Mouse (Mus musculus): Measurements from ENCODE around the gene BC030870. TPM values are rescaled to one million over a fixed set of nuclear protein-coding genes. Genes with fewer than 3 reads are reported as not detected.

Gene BC030870
- polyA plus RNA-seq, 1 experiment from 2014 or later, result not detected

DNA sequence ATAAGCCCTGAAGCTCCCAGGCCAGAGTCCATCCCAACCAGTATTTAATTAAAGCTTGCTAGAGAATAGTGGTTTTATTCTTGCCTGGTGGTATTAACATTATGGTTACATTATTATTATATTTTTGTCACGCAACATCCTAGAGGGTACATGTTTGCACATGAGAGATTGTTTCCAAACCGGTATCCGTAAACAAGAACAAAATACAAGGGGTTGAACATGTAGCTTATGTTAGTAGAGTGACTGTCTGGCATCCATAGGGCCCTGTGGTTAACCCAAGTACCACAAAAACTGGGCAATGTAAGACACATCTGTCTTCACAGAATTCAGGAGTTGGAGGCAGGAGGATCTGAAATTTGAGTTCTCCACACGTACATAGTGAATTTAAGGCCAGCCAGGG, 62.3 kb downstream of the BC030870 start:
- no peak for ATAC-seq (replicated peaks; ENCODE audit: insufficient number of reproducible peaks, low FRiP score, low TSS enrichment)
- Histone ChIP-seq H3K27me3 (ENCODE audit: control insufficient read depth, insufficient read depth, low read length) (no peaks in the 10 kb centered on the region), H3K36me3 (ENCODE audit: control insufficient read depth, insufficient read depth, low read length) (no peaks in the 10 kb centered on the region), H3K4me1 (ENCODE audit: control insufficient read depth, insufficient read depth, low read length) (no peaks in the 10 kb centered on the region), H3K9me3 (replicated peaks; ENCODE audit: control insufficient read depth, low read length) (no peaks in the 10 kb centered on the region), H3K4me3 (ENCODE audit: low read depth, low read length) (no peak overlapping the region), H3K4me2 (no peak overlapping the region), H3K9ac (ENCODE audit: low read depth, low read length) (no peak overlapping the region), H3K27ac (ENCODE audit: low read depth, low read length) (no peak overlapping the region)
- 93% methylated on average over 4 of the region's 4 CpGs for WGBS (ENCODE audit: insufficient replicate concordance)

DNA sequence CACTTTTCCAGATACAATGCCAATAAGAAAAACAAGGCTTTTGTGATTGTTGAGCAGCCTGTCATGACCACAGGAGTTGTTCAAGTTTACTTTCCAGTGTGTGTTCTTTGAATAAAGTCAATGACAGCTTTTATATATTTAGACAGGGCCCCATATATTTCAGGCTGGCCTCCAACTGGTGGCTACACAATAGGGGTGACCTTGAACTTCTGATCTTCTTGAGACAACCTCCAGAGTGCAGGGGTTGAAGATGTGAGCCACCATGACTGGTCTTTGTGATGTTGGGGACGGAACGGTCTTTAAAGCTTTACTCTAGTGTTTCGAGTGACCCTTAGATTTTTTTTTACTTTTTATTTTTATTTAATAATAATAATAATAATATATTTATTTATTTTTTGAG, 63.7 kb downstream of the BC030870 start:
- no peaks in the 10 kb centered on the region for H3K27me3 ChIP-seq (ENCODE audit: control insufficient read depth, insufficient read depth, low read length)
- WGBS (ENCODE audit: insufficient replicate concordance), result 87% methylated on average over 3 of the region's 3 CpGs
- no peak overlapping the region for H3K4me2 ChIP-seq
- no peak overlapping the region for H3K4me3 ChIP-seq (ENCODE audit: low read depth, low read length)
- no peak overlapping the region for H3K27ac ChIP-seq (ENCODE audit: low read depth, low read length)
- no peak overlapping the region for H3K9ac ChIP-seq (ENCODE audit: low read depth, low read length)
- ATAC-seq (replicated peaks; ENCODE audit: insufficient number of reproducible peaks, low FRiP score, low TSS enrichment), result no peak
- no peaks in the 10 kb centered on the region for H3K4me1 ChIP-seq (ENCODE audit: control insufficient read depth, insufficient read depth, low read length)
- H3K36me3 ChIP-seq (ENCODE audit: control insufficient read depth, insufficient read depth, low read length), result no peaks in the 10 kb centered on the region
- no peaks in the 10 kb centered on the region for H3K9me3 ChIP-seq (replicated peaks; ENCODE audit: control insufficient read depth, low read length)

DNA sequence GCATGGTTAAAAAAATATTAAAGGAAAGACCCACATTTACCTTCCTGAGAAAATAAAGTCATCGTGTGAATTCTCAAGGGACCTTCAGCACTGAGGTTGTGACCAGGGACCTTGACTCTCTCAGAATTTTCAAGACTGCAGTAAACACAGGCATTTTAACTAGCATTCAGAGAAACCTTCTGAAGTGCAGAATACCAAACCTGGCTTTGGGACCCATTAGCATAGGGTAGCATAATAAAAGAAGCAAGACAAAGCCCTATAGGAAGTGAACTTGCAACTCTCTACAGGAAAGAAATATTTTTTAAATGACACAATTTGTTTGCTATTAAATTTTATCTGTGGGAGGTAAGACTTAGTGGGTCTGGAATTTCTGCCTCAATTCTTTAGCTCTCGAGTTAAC, 65.3 kb downstream of the BC030870 start:
- Histone ChIP-seq H3K9ac (ENCODE audit: low read depth, low read length) (no peak overlapping the region), H3K27ac (ENCODE audit: low read depth, low read length) (no peak overlapping the region), H3K4me3 (ENCODE audit: low read depth, low read length) (no peak overlapping the region), H3K4me2 (no peak overlapping the region), H3K36me3 (ENCODE audit: control insufficient read depth, insufficient read depth, low read length) (no peaks in the 10 kb centered on the region), H3K9me3 (replicated peaks; ENCODE audit: control insufficient read depth, low read length) (no peaks in the 10 kb centered on the region), H3K4me1 (ENCODE audit: control insufficient read depth, insufficient read depth, low read length) (no peaks in the 10 kb centered on the region), H3K27me3 (ENCODE audit: control insufficient read depth, insufficient read depth, low read length) (no peaks in the 10 kb centered on the region)
- WGBS (ENCODE audit: insufficient replicate concordance), result 69% methylated on average over 2 of the region's 2 CpGs
- ATAC-seq (replicated peaks; ENCODE audit: insufficient number of reproducible peaks, low FRiP score, low TSS enrichment), result no peak

DNA sequence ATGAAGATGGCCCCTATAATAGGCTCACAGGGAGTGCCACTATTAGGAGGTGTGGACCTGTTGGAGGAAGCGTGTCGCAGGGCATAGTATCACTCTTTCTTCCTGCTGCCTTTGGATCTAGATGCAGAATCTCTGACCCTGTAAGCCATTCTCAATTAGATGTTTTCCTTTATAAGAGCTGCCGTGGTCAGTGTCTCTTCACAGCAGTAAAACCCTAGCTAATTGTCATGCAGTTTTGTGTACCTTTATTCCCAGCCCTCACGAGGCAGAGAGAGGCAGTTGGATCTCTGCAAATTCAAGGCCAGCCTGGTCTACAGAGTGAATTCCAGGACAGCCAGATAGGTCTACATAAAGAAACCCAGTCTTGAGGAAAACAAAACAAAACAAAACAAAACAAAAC, 67.2 kb downstream of the BC030870 start:
- Histone ChIP-seq H3K36me3 (ENCODE audit: control insufficient read depth, insufficient read depth, low read length) (no peaks in the 10 kb centered on the region), H3K4me3 (ENCODE audit: low read depth, low read length) (no peak overlapping the region), H3K9me3 (replicated peaks; ENCODE audit: control insufficient read depth, low read length) (no peaks in the 10 kb centered on the region), H3K27ac (ENCODE audit: low read depth, low read length) (no peak overlapping the region), H3K9ac (ENCODE audit: low read depth, low read length) (no peak overlapping the region), H3K4me2 (no peak overlapping the region), H3K27me3 (ENCODE audit: control insufficient read depth, insufficient read depth, low read length) (no peaks in the 10 kb centered on the region), H3K4me1 (ENCODE audit: control insufficient read depth, insufficient read depth, low read length) (no peaks in the 10 kb centered on the region)
- WGBS (ENCODE audit: insufficient replicate concordance), result 76% methylated on average over 4 of the region's 4 CpGs
- no peak for ATAC-seq (replicated peaks; ENCODE audit: insufficient number of reproducible peaks, low FRiP score, low TSS enrichment)

DNA sequence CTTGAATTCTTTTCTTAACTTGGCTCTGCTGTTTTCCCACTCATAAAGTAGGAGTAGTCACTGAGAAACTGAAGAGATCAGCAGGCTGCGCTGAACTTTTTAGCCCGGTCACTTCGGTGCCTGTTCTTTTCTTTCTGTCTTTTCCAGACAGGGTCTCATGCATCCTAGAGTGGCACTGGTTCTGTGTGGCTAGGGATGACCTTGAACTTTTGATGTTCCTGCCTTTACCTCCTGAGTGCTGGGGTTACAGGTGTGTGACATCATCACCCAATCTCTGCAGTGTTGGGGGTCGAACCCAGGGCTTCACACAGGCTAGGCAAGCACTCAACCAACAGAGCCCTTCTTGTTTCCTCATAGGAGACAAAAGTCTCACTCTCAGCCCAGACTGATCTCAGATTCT, 72.6 kb downstream of the BC030870 start:
- Histone ChIP-seq H3K4me1 (ENCODE audit: control insufficient read depth, insufficient read depth, low read length) (no peaks in the 10 kb centered on the region), H3K27me3 (ENCODE audit: control insufficient read depth, insufficient read depth, low read length) (no peaks in the 10 kb centered on the region), H3K9ac (ENCODE audit: low read depth, low read length) (no peak overlapping the region), H3K4me2 (no peak overlapping the region), H3K9me3 (replicated peaks; ENCODE audit: control insufficient read depth, low read length) (no peaks in the 10 kb centered on the region), H3K4me3 (ENCODE audit: low read depth, low read length) (no peak overlapping the region), H3K36me3 (ENCODE audit: control insufficient read depth, insufficient read depth, low read length) (no peaks in the 10 kb centered on the region), H3K27ac (ENCODE audit: low read depth, low read length) (no peak overlapping the region)
- WGBS (ENCODE audit: insufficient replicate concordance), result 80% methylated on average over 4 of the region's 4 CpGs
- ATAC-seq (replicated peaks; ENCODE audit: insufficient number of reproducible peaks, low FRiP score, low TSS enrichment), result no peak

DNA sequence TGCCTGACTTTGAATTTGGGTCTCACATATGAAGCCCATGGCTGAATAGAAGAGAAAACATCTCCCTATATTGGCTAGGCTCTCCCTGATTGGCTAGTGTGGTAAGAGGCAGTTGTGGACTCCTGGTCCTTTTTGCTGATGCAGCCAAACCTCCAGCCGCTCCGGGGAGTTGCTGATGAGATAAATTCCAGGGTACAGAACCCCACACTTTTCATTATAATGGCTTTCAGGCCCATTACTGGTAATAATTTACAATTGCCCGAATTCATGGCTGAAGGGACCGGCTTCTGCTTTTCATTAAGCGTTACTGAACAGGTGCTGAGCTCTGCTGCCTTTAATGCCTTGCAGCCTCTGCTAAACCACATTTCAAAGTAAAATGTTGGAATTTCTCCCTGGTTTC, 75.4 kb downstream of the BC030870 start:
- no peak overlapping the region for H3K4me2 ChIP-seq
- H3K4me3 ChIP-seq (ENCODE audit: low read depth, low read length), result no peak overlapping the region
- no peak for ATAC-seq (replicated peaks; ENCODE audit: insufficient number of reproducible peaks, low FRiP score, low TSS enrichment)
- H3K9ac ChIP-seq (ENCODE audit: low read depth, low read length), result no peak overlapping the region
- H3K9me3 ChIP-seq (replicated peaks; ENCODE audit: control insufficient read depth, low read length), result no peaks in the 10 kb centered on the region
- 77% methylated on average over 5 of the region's 5 CpGs for whole genome bisulfite sequencing (ENCODE audit: insufficient replicate concordance)
- H3K4me1 ChIP-seq (ENCODE audit: control insufficient read depth, insufficient read depth, low read length), result no peaks in the 10 kb centered on the region
- H3K27me3 ChIP-seq (ENCODE audit: control insufficient read depth, insufficient read depth, low read length), result no peaks in the 10 kb centered on the region
- no peaks in the 10 kb centered on the region for H3K36me3 ChIP-seq (ENCODE audit: control insufficient read depth, insufficient read depth, low read length)
- H3K27ac ChIP-seq (ENCODE audit: low read depth, low read length), result no peak overlapping the region

DNA sequence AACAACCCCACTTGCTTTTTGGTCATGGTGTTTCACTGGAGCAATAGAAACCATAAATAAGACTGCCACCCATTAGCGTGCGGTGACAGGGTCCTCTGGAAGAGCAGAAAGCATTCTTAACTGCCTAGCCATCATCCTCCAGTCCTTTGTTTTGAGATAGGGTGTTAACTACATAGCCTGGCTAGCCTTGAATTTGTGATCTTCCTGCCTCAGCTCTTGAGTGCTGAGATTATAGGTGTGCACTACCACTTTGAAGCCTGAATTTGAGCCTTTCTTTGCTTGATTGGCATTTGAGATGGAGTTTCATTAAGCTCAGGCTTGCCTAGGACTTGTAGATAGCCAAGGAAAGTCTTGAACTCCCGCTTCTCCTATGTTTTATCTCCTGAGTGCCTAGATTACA, 75.8 kb downstream of the BC030870 start:
- 90% methylated on average over 3 of the region's 3 CpGs for WGBS (ENCODE audit: insufficient replicate concordance)
- ATAC-seq (replicated peaks; ENCODE audit: insufficient number of reproducible peaks, low FRiP score, low TSS enrichment), result no peak
- H3K36me3 ChIP-seq (ENCODE audit: control insufficient read depth, insufficient read depth, low read length), result no peaks in the 10 kb centered on the region
- H3K9me3 ChIP-seq (replicated peaks; ENCODE audit: control insufficient read depth, low read length), result no peaks in the 10 kb centered on the region
- no peak overlapping the region for H3K4me3 ChIP-seq (ENCODE audit: low read depth, low read length)
- H3K4me2 ChIP-seq, result no peak overlapping the region
- no peak overlapping the region for H3K27ac ChIP-seq (ENCODE audit: low read depth, low read length)
- H3K27me3 ChIP-seq (ENCODE audit: control insufficient read depth, insufficient read depth, low read length), result no peaks in the 10 kb centered on the region
- no peaks in the 10 kb centered on the region for H3K4me1 ChIP-seq (ENCODE audit: control insufficient read depth, insufficient read depth, low read length)
- no peak overlapping the region for H3K9ac ChIP-seq (ENCODE audit: low read depth, low read length)

DNA sequence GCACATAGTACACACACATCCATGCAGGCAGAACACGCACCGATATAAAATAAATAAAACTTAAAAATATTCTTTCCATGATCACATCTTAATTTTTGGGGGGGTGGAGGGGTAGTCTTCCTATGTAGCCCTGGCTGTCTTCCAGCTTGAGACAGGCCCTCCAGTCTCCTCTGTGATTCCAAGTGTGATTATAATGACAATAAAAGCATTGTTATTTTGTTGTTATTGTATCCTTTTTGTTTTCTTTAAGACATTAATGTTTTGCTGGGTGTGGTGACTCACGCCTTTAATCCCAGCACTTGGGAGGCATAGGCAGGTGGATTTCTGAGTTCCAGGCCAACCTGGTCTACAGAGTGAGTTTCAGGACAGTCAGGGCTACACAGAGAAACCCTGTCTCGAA, 81.6 kb downstream of the BC030870 start:
- H3K36me3 ChIP-seq (ENCODE audit: control insufficient read depth, insufficient read depth, low read length), result no peaks in the 10 kb centered on the region
- no peak for ATAC-seq (replicated peaks; ENCODE audit: insufficient number of reproducible peaks, low FRiP score, low TSS enrichment)
- no peak overlapping the region for H3K4me3 ChIP-seq (ENCODE audit: low read depth, low read length)
- H3K4me2 ChIP-seq, result no peak overlapping the region
- H3K9ac ChIP-seq (ENCODE audit: low read depth, low read length), result no peak overlapping the region
- WGBS (ENCODE audit: insufficient replicate concordance), result 87% methylated on average over 4 of the region's 4 CpGs
- H3K27me3 ChIP-seq (ENCODE audit: control insufficient read depth, insufficient read depth, low read length), result no peaks in the 10 kb centered on the region
- no peaks in the 10 kb centered on the region for H3K4me1 ChIP-seq (ENCODE audit: control insufficient read depth, insufficient read depth, low read length)
- H3K9me3 ChIP-seq (replicated peaks; ENCODE audit: control insufficient read depth, low read length), result no peaks in the 10 kb centered on the region
- H3K27ac ChIP-seq (ENCODE audit: low read depth, low read length), result no peak overlapping the region

DNA sequence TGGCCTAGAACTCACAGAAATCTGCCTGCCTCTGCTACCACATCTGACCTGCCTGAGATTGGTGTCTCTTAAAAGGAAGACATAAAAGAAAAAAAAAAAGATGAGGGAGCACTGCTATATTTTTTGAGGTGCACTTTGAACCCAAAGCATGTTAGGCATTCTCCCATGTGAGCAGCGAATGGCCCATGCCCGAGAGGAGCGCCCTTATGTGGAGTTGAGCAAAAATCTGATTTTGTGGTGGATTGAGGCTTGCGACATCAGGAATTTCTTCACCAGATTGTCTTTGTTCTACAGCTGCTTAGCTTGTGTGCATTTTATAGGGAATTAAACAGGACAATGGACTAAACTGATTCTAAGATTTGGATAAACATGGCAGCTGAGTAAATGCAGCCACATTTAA, 82.2 kb downstream of the BC030870 start:
- whole genome bisulfite sequencing (ENCODE audit: insufficient replicate concordance), result 89% methylated on average over 4 of the region's 4 CpGs
- H3K4me1 ChIP-seq (ENCODE audit: control insufficient read depth, insufficient read depth, low read length), result no peaks in the 10 kb centered on the region
- no peaks in the 10 kb centered on the region for H3K9me3 ChIP-seq (replicated peaks; ENCODE audit: control insufficient read depth, low read length)
- no peak overlapping the region for H3K4me2 ChIP-seq
- ATAC-seq (replicated peaks; ENCODE audit: insufficient number of reproducible peaks, low FRiP score, low TSS enrichment), result no peak
- H3K9ac ChIP-seq (ENCODE audit: low read depth, low read length), result no peak overlapping the region
- H3K27ac ChIP-seq (ENCODE audit: low read depth, low read length), result no peak overlapping the region
- no peaks in the 10 kb centered on the region for H3K36me3 ChIP-seq (ENCODE audit: control insufficient read depth, insufficient read depth, low read length)
- H3K27me3 ChIP-seq (ENCODE audit: control insufficient read depth, insufficient read depth, low read length), result no peaks in the 10 kb centered on the region
- H3K4me3 ChIP-seq (ENCODE audit: low read depth, low read length), result no peak overlapping the region
